In the genomic region with DNA sequence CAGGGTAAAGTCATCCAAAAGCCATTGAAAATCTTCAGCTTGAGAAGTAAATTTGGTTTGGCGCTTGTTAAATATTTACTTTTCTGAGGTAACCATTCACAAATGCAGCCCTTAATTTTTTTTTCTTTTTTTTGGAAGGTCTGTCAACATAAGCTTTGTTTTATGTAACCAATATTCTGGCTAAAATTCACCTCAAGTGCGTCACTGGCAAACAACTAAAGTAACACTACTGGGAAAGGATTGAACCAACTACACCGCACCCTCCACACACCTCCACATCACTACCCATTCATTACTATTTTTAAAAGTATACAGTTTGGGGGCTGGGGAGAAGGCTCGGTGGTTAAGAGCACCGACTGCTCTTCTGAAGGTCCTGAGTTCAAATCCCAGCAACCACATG, we compare ENCODE assay signal across 16 mouse cellular contexts. TPM values are rescaled to one million over a fixed set of nuclear protein-coding genes. Genes with fewer than 3 reads are reported as not detected.
DNase-seq lines count a peak whose midpoint lies in the region; ATAC-seq and TF ChIP-seq lines count a peak whose summit lies in the region.
"Had no signal": no experiment of that assay in that cellular context is flagged by ENCODE, and none has a peak within 500 bp of the region (broad histone marks: within the 10 kb centered on the region; RNA-seq: fewer than 3 reads in every experiment).

No protein-coding gene starts in this region.

- H3K9me3 ChIP-seq in limb, embryonic 13.5 days = no peaks in the 10 kb centered on the region
- H3K9me3 ChIP-seq: forebrain, embryonic 15.5 days had no signal

- H3K36me3 ChIP-seq in kidney, adult 2 months (ENCODE audit: control insufficient read depth, insufficient read depth, low read length) = no peaks in the 10 kb centered on the region
- H3K36me3 ChIP-seq in limb, embryonic 13.5 days = peaks cover 4% of the 10 kb centered on the region
- H3K36me3 ChIP-seq: forebrain, embryonic 15.5 days had no signal

- no peak overlapping the region for H3K4me3 ChIP-seq in kidney, adult 2 months (ENCODE audit: insufficient read depth, low read depth, low read length)
- peak overlapping the region; percentile 21 for H3K4me3 ChIP-seq in embryonic fibroblast, embryonic 13.5 days (ENCODE audit: insufficient read depth, low read length)
- 0 out of 2 replicates have a peak overlapping the region, but pooled peaks have one; percentile 14 for H3K4me3 ChIP-seq in limb, embryonic 13.5 days

- H3K27ac ChIP-seq in kidney, adult 2 months (ENCODE audit: insufficient read depth, low read depth, low read length) = peak overlapping the region; percentile 57
- no peak overlapping the region for H3K27ac ChIP-seq in embryonic fibroblast, embryonic 13.5 days (ENCODE audit: insufficient read depth, low read length)
- H3K27ac ChIP-seq in limb, embryonic 13.5 days = no peak overlapping the region

- DNase-seq in kidney, adult 2 months = peak; percentile 76
- no peak for DNase-seq in kidney, postnatal 25 days
- DNase-seq in lung, postnatal 10 days = peak; percentile 29
- no peak for DNase-seq in adipocyte (ENCODE audit: low spot score)
- DNase-seq in thymus, adult 18-20 months = no peak
- DNase-seq: adrenal gland, adult 8-10 months; gastrocnemius, postnatal 14 days; heart, postnatal 10 days had no signal

- no peak for ATAC-seq in limb, embryonic 13.5 days (ENCODE audit: low FRiP score, low read depth)
- ATAC-seq: forebrain, embryonic 15.5 days; hindbrain, postnatal 0 days; midbrain, embryonic 16.5 days; Patski had no signal

- 43% methylated on average over 5 of the region's 5 CpGs for WGBS in kidney, adult 2 months
- WGBS in limb, embryonic 13.5 days = 85% methylated on average over 5 of the region's 5 CpGs

- no peak for TF ChIP-seq POLR2A in kidney, adult 2 months (IDR thresholded peaks at IDR 0.05; ENCODE audit: low read depth, low read length)
- TF ChIP-seq POLR2A in embryonic fibroblast, embryonic 13.5 days (IDR thresholded peaks at IDR 0.05; ENCODE audit: low read depth, low read length) = no peak

- no peaks in the 10 kb centered on the region; the same call in 1 of the 2 replicates for H3K27me3 ChIP-seq in kidney, adult 2 months (replicated peaks; ENCODE audit: control insufficient read depth, insufficient read depth, low read length)
- H3K27me3 ChIP-seq in limb, embryonic 13.5 days = no peaks in the 10 kb centered on the region
- H3K27me3 ChIP-seq: forebrain, embryonic 15.5 days; Patski had no signal

- no peak overlapping the region for H3K9ac ChIP-seq in limb, embryonic 13.5 days

- H3K4me2 ChIP-seq in limb, embryonic 13.5 days (replicated peaks) = peak overlapping the region; percentile 70

- TF ChIP-seq CTCF in kidney, adult 2 months (conservative IDR thresholded peaks at IDR 0.05; ENCODE audit: insufficient read depth, insufficient read length, low read depth, low read length) = no peak
- no peak for TF ChIP-seq CTCF in embryonic fibroblast, embryonic 13.5 days (IDR thresholded peaks at IDR 0.05; ENCODE audit: borderline replicate concordance, insufficient read depth, low read length)

- H3K4me1 ChIP-seq in kidney, adult 2 months (ENCODE audit: control insufficient read depth, insufficient read depth, low read length) = peaks cover 23% of the 10 kb centered on the region
- peaks cover 2% of the 10 kb centered on the region; the same call in 1 of the 2 replicates for H3K4me1 ChIP-seq in embryonic fibroblast, embryonic 13.5 days (ENCODE audit: control insufficient read depth, insufficient read depth, low read length)
- H3K4me1 ChIP-seq in limb, embryonic 13.5 days = peaks cover 58% of the 10 kb centered on the region

RNA-seq across cellular contexts. Expression of gene Oat, which starts 1.6 kb away (rescaled TPM):
- 399 and 457 TPM in 2 replicates for polyA plus RNA-seq in kidney, adult 2 months (2012; rRNA removed)
- polyA plus RNA-seq in embryonic fibroblast, embryonic 13.5 days (2011; ENCODE audit: insufficient read length, low read depth, missing spikeins) = 241 and 272 TPM in 2 replicates
- polyA plus RNA-seq in limb, embryonic 13.5 days (2015; fragmentation: Nextera tagmentation; extraction: Ambion mirVana) = 214 TPM in 2 replicates

RNA-seq across cellular contexts. Expression of gene Nkx1-2, which starts 24.8 kb away (rescaled TPM):
- polyA plus RNA-seq in kidney, adult 2 months (2012; rRNA removed) = not detected in 2 replicates
- not detected in 2 replicates for polyA plus RNA-seq in embryonic fibroblast, embryonic 13.5 days (2011; ENCODE audit: insufficient read length, low read depth, missing spikeins)
- 0.08 and 0.10 TPM in 2 replicates for polyA plus RNA-seq in limb, embryonic 13.5 days (2015; fragmentation: Nextera tagmentation; extraction: Ambion mirVana)
- polyA plus RNA-seq: liver, embryonic 16.5 days; urinary bladder, adult 2 months had no signal

RNA-seq across cellular contexts. Expression of gene Lhpp, which starts 35.8 kb away (rescaled TPM):
- polyA plus RNA-seq in kidney, adult 2 months (2012; rRNA removed) = 9.3 and 10.1 TPM in 2 replicates
- polyA plus RNA-seq in embryonic fibroblast, embryonic 13.5 days (2011; ENCODE audit: insufficient read length, low read depth, missing spikeins) = 5.0 and 6.5 TPM in 2 replicates
- 21.7 and 22.6 TPM in 2 replicates for polyA plus RNA-seq in limb, embryonic 13.5 days (2015; fragmentation: Nextera tagmentation; extraction: Ambion mirVana)

Comparison
In these comparisons a context has a peak if more than half of its experiments do, and no peak if none do; other contexts are left out.
1. DNase-seq: peak in kidney, adult 2 months (single experiment) and lung, postnatal 10 days (single experiment); none in kidney, postnatal 25 days (0 of 2), adipocyte (single experiment) and thymus, adult 18-20 months (0 of 2).